ENCODE assay signal across 19 mouse cellular contexts in genomic region chr9:43982359-43982889, GRCm38 (mm10).
DNase-seq lines count a peak whose midpoint lies in the region; ATAC-seq lines count a peak whose summit lies in the region.
"Had no signal": no experiment of that assay in that cellular context is flagged by ENCODE, and none has a peak within 500 bp of the region (broad histone marks: within the 10 kb centered on the region; RNA-seq: fewer than 3 reads in every experiment).

No protein-coding gene starts in this region.

- ATAC-seq in liver, embryonic 13.5 days (ENCODE audit: low read depth) = 0 out of 2 replicates have a peak, but pooled peaks have one; percentile 32
- ATAC-seq: intestine, postnatal 0 days; lung, postnatal 0 days had no signal

- H3K4me2 ChIP-seq in liver, embryonic 13.5 days = no peak overlapping the region
- H3K4me2 ChIP-seq: heart, embryonic 15.5 days; hindbrain, embryonic 14.5 days; limb, embryonic 12.5 days; liver, embryonic 15.5 days; neural tube, embryonic 12.5 days had no signal

- peaks cover 9% of the 10 kb centered on the region; the same call in 1 of the 2 replicates for H3K27me3 ChIP-seq in heart, embryonic 10.5 days (ENCODE audit: insufficient read depth, poor library complexity, severe bottlenecking)
- H3K27me3 ChIP-seq in liver, embryonic 13.5 days = no peaks in the 10 kb centered on the region
- H3K27me3 ChIP-seq: heart, embryonic 15.5 days; limb, embryonic 12.5 days; neural tube, embryonic 12.5 days had no signal

- WGBS in heart, embryonic 10.5 days = 54% methylated on average over 5 of the region's 5 CpGs
- WGBS in liver, embryonic 13.5 days (ENCODE audit: insufficient replicate concordance) = 38% methylated on average over 5 of the region's 5 CpGs

- no peak overlapping the region for H3K27ac ChIP-seq in heart, embryonic 10.5 days
- H3K27ac ChIP-seq in liver, embryonic 13.5 days = no peak overlapping the region
- H3K27ac ChIP-seq: forebrain, embryonic 10.5 days; heart, embryonic 15.5 days; hindbrain, embryonic 14.5 days; limb, embryonic 12.5 days; liver, embryonic 15.5 days; neural tube, embryonic 12.5 days had no signal

- no peak overlapping the region for H3K4me3 ChIP-seq in heart, embryonic 10.5 days
- H3K4me3 ChIP-seq in liver, embryonic 13.5 days (replicated peaks) = no peak overlapping the region
- H3K4me3 ChIP-seq: forebrain, embryonic 10.5 days; heart, embryonic 15.5 days; limb, embryonic 12.5 days; liver, embryonic 15.5 days; neural tube, embryonic 12.5 days had no signal

- no peaks in the 10 kb centered on the region for H3K36me3 ChIP-seq in heart, embryonic 10.5 days
- H3K36me3 ChIP-seq in liver, embryonic 13.5 days = no peaks in the 10 kb centered on the region
- H3K36me3 ChIP-seq: forebrain, embryonic 10.5 days; heart, embryonic 15.5 days; limb, embryonic 12.5 days; liver, embryonic 15.5 days; neural tube, embryonic 12.5 days had no signal

- H3K9me3 ChIP-seq in heart, embryonic 10.5 days = no peaks in the 10 kb centered on the region
- no peaks in the 10 kb centered on the region for H3K9me3 ChIP-seq in liver, embryonic 13.5 days (replicated peaks)
- H3K9me3 ChIP-seq: forebrain, embryonic 10.5 days; heart, embryonic 15.5 days; limb, embryonic 12.5 days; liver, embryonic 15.5 days; neural tube, embryonic 12.5 days had no signal

- no peak overlapping the region for H3K9ac ChIP-seq in liver, embryonic 13.5 days
- H3K9ac ChIP-seq: heart, embryonic 15.5 days; hindbrain, embryonic 14.5 days; limb, embryonic 12.5 days; liver, embryonic 15.5 days; neural tube, embryonic 12.5 days had no signal

- DNase-seq in heart, adult 11 months = peak; percentile 95
- DNase-seq in heart, embryonic 10.5 days (ENCODE audit: low spot score) = no peak
- DNase-seq in liver, embryonic 13.5 days = no peak
- DNase-seq in liver (no peak), MN1 (ENCODE audit: low spot score) (peak; percentile 74)
- DNase-seq in fibroblast of lung, adult 2 months (ENCODE audit: low read depth) = peak; percentile 41
- DNase-seq in spleen, adult 18-20 months = no peak
- DNase-seq: adrenal gland, postnatal 14 days; cerebellum, adult 18-20 months; cerebellum, postnatal 36 days; thymus, postnatal 25 days had no signal

- no peaks in the 10 kb centered on the region for H3K4me1 ChIP-seq in heart, embryonic 10.5 days
- peaks cover 3% of the 10 kb centered on the region; the same call in 1 of the 2 replicates for H3K4me1 ChIP-seq in liver, embryonic 13.5 days (replicated peaks)
- H3K4me1 ChIP-seq: limb, embryonic 12.5 days; liver, embryonic 15.5 days; neural tube, embryonic 12.5 days had no signal

Comparison
In these comparisons a context has a peak if more than half of its experiments do, and no peak if none do; other contexts are left out.
1. DNase-seq: peak in heart, adult 11 months (single experiment), MN1 (single experiment) and fibroblast of lung, adult 2 months (single experiment); none in heart, embryonic 10.5 days (single experiment), liver, embryonic 13.5 days (single experiment), liver (single experiment) and spleen, adult 18-20 months (0 of 2).